Mouse (Mus musculus): ENCODE results near the gene Cabin1.

DNA sequence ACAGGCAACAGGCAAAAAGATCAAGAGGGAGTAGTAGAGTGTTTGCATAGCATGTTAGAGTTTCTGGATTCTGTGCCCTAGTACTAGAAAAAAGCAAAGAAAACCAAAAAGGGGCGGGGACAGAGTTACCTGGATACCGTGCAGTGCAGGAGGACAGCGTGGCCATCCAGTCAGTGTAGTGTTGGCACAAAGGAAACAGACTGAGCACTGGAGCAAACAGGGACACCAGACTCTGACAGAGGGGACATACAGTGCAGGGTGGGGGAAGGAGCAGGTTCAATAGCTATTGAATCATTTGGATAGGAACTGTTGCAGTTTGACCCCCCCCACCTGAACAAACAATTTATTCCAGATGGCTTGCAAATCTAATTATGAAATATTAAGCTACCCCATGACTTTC lies 137.2 kb downstream of the Cabin1 start:
- TF ChIP-seq GATA1 (IDR thresholded peaks at IDR 0.05; ENCODE audit: low read length) (no peak), TAL1 (IDR thresholded peaks at IDR 0.05; ENCODE audit: low read length) (no peak)

Data from erythroblast, embryonic 14.5 days (primary cell).